Mouse (Mus musculus) forebrain, postnatal 0 days (tissue): ENCODE results near the gene Smurf2. TPM values are rescaled to one million over a fixed set of nuclear protein-coding genes. Genes with fewer than 3 reads are reported as not detected.
"Not testable (repeated sequence)": the region's sequence is repeated elsewhere in the genome, so short reads cannot be mapped to it uniquely, and the experiment has no call there.

Source experiments
- ATAC-seq: fragments of 200-750 bp; cut with Nextera tagmentation; 2 replicates; pipeline ENCODE4 v1.8.0; 2017; ENCODE audit warnings: mild to moderate bottlenecking, moderate library complexity
- DNase-seq: peaks from one replicate; pipeline ENCODE4 v3.0.0-alpha.2; 2015
- H3K27ac ChIP-seq: fragments of 300-500 bp; sonication (generic); 2 replicates; pipeline ENCODE4 v1.5.1; 2014; ENCODE audit warnings: low read depth, mild to moderate bottlenecking, antibody characterized with exemption, low read length, moderate library complexity, mixed read lengths
- H3K27me3 ChIP-seq: fragments of 300-500 bp; sonication (generic); 2 replicates; pipeline ENCODE4 v1.6.1; 2014; ENCODE audit warnings: mild to moderate bottlenecking, low read length, mixed read lengths; ENCODE audit not compliant: insufficient read depth
- H3K36me3 ChIP-seq: fragments of 300-500 bp; sonication (generic); 2 replicates; pipeline ENCODE4 v1.6.1; 2014; ENCODE audit warnings: mild to moderate bottlenecking, moderate library complexity; ENCODE audit not compliant: insufficient read depth
- H3K4me1 ChIP-seq: fragments of 300-500 bp; sonication (generic); 2 replicates; pipeline ENCODE4 v1.6.1; 2014; ENCODE audit warnings: antibody characterized with exemption; ENCODE audit not compliant: insufficient read depth
- H3K4me2 ChIP-seq: fragments of 300-500 bp; sonication (generic); 2 replicates; pipeline ENCODE4 v1.6.1; 2014; ENCODE audit warnings: low read depth, mild to moderate bottlenecking, moderate library complexity
- H3K4me3 ChIP-seq: fragments of 300-500 bp; sonication (generic); 2 replicates; pipeline ENCODE4 v1.5.1; 2014; ENCODE audit warnings: low read depth, low read length, mixed read lengths
- H3K9ac ChIP-seq: fragments of 300-500 bp; sonication (generic); 2 replicates; pipeline ENCODE4 v1.6.1; 2014; ENCODE audit warnings: mild to moderate bottlenecking
- H3K9me3 ChIP-seq: fragments of 300-500 bp; sonication (generic); 2 replicates; pipeline ENCODE4 v1.6.1; 2016; ENCODE audit warnings: low read length
- CTCF ChIP-seq: sonication (generic); IDR thresholded peaks from 2 replicates; pipeline ENCODE4 v1.5.1; 2016; ENCODE audit warnings: antibody characterized with exemption, control low read depth, low read depth
- WGBS: fragments of 180-500 bp; shearing (Covaris S2); extraction: QIAGEN DNeasy Blood & Tissue Kit; methylation state at CpG from one replicate; pipeline ENCODE4 v1.1.7; 2014; 5-methylcytosine and 5-hydroxymethylcytosine counted together
- polyA plus RNA-seq: library from polyadenylated mRNA; unstranded; fragments of >200 nt; fragmentation: Nextera tagmentation; extraction: Ambion mirVana; gene quantifications from 2 replicates; pipeline ENCODE4 v1.2.1, GENCODE M21; 2015
- total RNA-seq: library from RNA; depleted of rRNA; stranded (reverse); fragments of >200 nt; gene quantifications from 2 replicates; pipeline ENCODE4 v1.2.3, GENCODE M21; 2014

The Smurf2 gene
- total and polyA plus RNA-seq, 2 experiments from 2014 or later = 7.4 to 44.3 TPM

- DNase-seq (no peak), ATAC-seq (no peak)
- Histone ChIP-seq H3K9me3 (no peaks in the 10 kb centered on the region), H3K4me1 (peaks cover 10% of the 10 kb centered on the region; the same call in 1 of the 2 replicates), H3K27ac (no peak overlapping the region), H3K4me2 (no peak overlapping the region), H3K4me3 (no peak overlapping the region), H3K27me3 (no peaks in the 10 kb centered on the region), H3K36me3 (peaks cover 51% of the 10 kb centered on the region), H3K9ac (no peak overlapping the region)
- TF ChIP-seq CTCF = no peak
- 78% methylated on average over 9 of the region's 9 CpGs for WGBS
Observed at GRCm38 (mm10) chr11:106782841-106783764, 137.4 kb downstream of the Smurf2 start.

- WGBS = 91% methylated on average over 7 of the region's 7 CpGs
- Histone ChIP-seq H3K4me1 (peaks cover 12% of the 10 kb centered on the region; the same call in 1 of the 2 replicates), H3K36me3 (peaks cover 51% of the 10 kb centered on the region)
- not testable (repeated sequence) for DNase-seq, H3K9me3 ChIP-seq, H3K4me2 ChIP-seq, H3K27me3 ChIP-seq, H3K9ac ChIP-seq, H3K4me3 ChIP-seq, H3K27ac ChIP-seq, ATAC-seq
Observed at GRCm38 (mm10) chr11:106782271-106782670, 138.2 kb downstream of the Smurf2 start.

DNA sequence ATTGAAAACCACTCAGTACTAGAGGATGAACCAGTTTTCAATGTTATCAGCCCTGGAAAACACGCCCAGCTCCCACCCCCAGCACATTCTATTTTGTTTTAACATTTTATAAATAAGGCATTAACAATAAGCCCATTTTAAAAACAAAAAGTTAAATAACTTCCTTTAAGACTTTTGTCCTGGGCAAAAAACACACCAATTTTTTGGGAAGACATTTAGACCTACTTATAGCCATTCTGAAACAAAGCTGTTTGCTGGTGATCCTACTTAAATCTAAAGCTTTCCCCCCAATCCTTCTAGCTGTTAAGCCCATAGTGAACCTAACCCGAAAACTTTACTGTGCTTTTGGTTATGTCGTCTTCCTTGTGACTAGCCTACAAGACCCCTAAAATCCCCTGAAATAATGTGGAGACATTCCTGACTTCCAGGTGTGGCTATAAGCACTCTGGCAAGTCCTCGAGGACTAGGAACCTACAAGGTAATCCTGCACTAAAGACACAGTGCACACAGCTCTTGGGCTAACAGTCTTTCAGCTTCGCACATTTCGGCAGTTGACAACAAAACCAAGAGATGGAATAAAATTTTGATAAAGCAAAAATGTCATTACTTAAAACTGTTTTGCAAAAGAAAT lies 139.8 kb downstream of the Smurf2 start:
- Histone ChIP-seq H3K27ac (no peak overlapping the region), H3K9me3 (no peaks in the 10 kb centered on the region), H3K4me1 (peaks cover 11% of the 10 kb centered on the region; the same call in 1 of the 2 replicates), H3K4me3 (no peak overlapping the region), H3K4me2 (no peak overlapping the region), H3K9ac (no peak overlapping the region), H3K27me3 (no peaks in the 10 kb centered on the region), H3K36me3 (peaks cover 47% of the 10 kb centered on the region)
- DNase-seq (no peak), ATAC-seq (no peak)
- WGBS = 80% methylated on average over 6 of the region's 6 CpGs
- TF ChIP-seq CTCF = no peak

GRCm38 (mm10) chr11:106780089-106780425 lies 140.5 kb downstream of the Smurf2 start:
- H3K4me3 ChIP-seq = peak overlapping the region; percentile 72; the same call in 1 of the 2 replicates
- H3K9me3 ChIP-seq = no peaks in the 10 kb centered on the region
- peak overlapping the region; percentile 88; the same call in 1 of the 2 replicates for H3K27ac ChIP-seq
- H3K9ac ChIP-seq = 0 out of 2 replicates have a peak overlapping the region, but pooled peaks have one; percentile 77
- no peak overlapping the region for H3K4me2 ChIP-seq
- H3K4me1 ChIP-seq = 0 out of 2 replicates have a peak, but pooled peaks cover 4% of the 10 kb centered on the region
- TF ChIP-seq CTCF = no peak
- H3K27me3 ChIP-seq = no peaks in the 10 kb centered on the region
- ATAC-seq = no peak
- H3K36me3 ChIP-seq = peaks cover 46% of the 10 kb centered on the region
- DNase-seq = no peak
- WGBS = 59% methylated on average over 4 of the region's 4 CpGs

DNA sequence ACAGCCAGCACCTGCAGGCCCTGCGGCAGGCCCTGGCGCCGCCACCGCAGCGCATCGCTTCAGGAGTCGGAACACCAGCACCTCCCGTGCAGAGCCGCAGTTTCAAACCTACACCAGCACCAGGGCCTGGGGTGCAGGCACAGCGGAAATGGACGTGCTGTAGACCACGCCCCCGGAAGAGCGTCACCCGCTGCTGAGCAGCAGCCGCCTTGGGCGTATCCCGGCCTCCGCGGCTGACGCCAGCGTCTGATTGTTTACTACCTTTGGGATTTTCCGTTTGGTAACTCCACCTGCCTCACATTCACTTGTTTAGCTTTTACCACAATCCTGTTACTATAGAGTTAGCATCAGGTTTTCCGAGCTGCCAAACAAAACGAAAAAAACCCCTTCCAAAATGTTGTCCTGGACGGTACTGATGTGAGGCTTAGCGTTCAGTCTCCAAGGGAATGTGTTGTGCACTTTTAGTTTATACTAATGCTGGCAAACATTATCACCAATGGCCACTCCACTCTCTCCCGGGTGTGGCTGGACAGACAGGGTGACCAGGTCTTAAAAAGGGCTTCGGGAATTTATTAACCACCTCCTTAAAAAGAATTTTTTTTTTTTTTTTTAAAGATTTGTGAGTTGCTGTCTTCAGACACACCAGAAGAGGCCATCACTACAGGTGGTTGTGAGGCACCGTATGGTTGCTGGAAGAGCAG lies 141.0 kb downstream of the Smurf2 start, which contains the start of gene Polg2:
Gene Polg2 (minus strand): TSS at position 150 of the 701 bp plus-strand sequence.
- peak within 1 kb of the TSS; percentile 88 for H3K27ac ChIP-seq
- ATAC-seq = peak; percentile 99
- peak within 1 kb of the TSS; percentile 72 for H3K4me3 ChIP-seq
- WGBS = 2% methylated on average over 30 of the region's 30 CpGs
- DNase-seq = peak; percentile 95
- TF ChIP-seq CTCF = no peak
- peak within 1 kb of the TSS; percentile 87 for H3K4me2 ChIP-seq
- 0 out of 2 replicates have a peak, but pooled peaks cover 2% of the 10 kb centered on the region for H3K4me1 ChIP-seq
- no peaks in the 10 kb centered on the region for H3K27me3 ChIP-seq
- H3K36me3 ChIP-seq = peaks cover 47% of the 10 kb centered on the region
- H3K9ac ChIP-seq = peak within 1 kb of the TSS; percentile 77
- H3K9me3 ChIP-seq = no peaks in the 10 kb centered on the region

DNA sequence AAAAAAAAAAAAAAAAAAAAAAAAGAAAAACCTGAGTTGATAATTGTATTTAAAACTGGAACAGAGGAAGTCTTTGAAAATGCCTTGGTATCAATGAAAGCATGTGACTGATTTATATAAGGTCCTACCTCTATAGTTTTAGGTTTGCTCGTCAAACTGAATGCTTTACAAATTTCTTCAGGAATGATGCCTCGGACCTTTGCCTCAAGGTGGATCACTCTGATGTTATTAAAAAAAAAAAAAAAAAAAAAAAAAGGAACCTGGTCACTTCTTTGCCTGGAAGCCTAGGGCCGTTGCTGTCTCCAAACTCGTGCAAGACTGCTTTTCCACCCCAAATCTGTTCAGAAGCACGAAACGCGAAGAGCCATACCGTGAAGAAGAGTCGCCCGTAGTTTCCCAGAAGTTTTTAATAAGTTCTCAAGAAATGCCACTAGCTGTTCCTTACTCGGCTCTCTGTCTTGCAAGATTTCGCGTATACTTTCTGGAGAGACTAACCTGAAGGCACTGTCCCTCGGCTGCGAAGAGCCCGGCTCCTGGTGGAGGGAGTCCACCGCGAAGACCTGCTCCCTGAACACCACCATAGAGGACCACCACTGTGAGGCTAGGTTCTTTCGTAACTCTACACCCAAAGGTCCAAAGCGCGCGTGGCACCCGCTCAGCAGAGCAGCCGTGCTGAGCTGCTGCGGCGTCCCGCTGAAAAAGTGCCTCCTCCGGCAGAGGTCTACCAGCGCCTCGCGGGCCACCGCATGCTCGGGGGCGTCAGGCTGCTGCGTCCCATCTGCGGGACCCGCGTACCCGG lies 141.7 kb downstream of the Smurf2 start:
- Histone ChIP-seq H3K27me3 (no peaks in the 10 kb centered on the region), H3K4me1 (0 out of 2 replicates have a peak, but pooled peaks cover 2% of the 10 kb centered on the region), H3K9me3 (no peaks in the 10 kb centered on the region), H3K36me3 (peaks cover 49% of the 10 kb centered on the region), H3K9ac (peak overlapping the region; percentile 77), H3K4me3 (peak overlapping the region; percentile 72), H3K27ac (peak overlapping the region; percentile 88), H3K4me2 (peak overlapping the region; percentile 87)
- ATAC-seq = peak; percentile 77
- DNase-seq = no peak
- WGBS = 2% methylated on average over 39 of the region's 39 CpGs
- no peak for TF ChIP-seq CTCF
